Mouse (Mus musculus) spleen, adult 2 months (tissue): ENCODE data around the gene Prkn. TPM values are rescaled to one million over a fixed set of nuclear protein-coding genes. Genes with fewer than 3 reads are reported as not detected.

Experiments used
- DNase-seq, 2 experiments: peaks; one replicate each; pipeline versions ENCODE4 v3.0.0 to v3.0.0-alpha.2; 2012 to 2021; ENCODE audit warnings: low spot score in 2 of 2, low read depth in 1 of 2
- H3K27ac ChIP-seq: fragments of 200-500 bp; 2 replicates; pipeline ENCODE4 v1.5.1; 2012; ENCODE audit warnings: low read length, inconsistent platforms; ENCODE audit not compliant: insufficient read depth
- H3K27me3 ChIP-seq: fragments of 200-500 bp; 2 replicates; pipeline ENCODE4 v1.6.1; 2012; ENCODE audit warnings: mild to moderate bottlenecking, moderate library complexity, low read length, inconsistent platforms; ENCODE audit not compliant: control insufficient read depth, insufficient read depth
- H3K36me3 ChIP-seq: fragments of 200-500 bp; 2 replicates; pipeline ENCODE4 v1.6.1; 2012; ENCODE audit warnings: mild to moderate bottlenecking, low read length, inconsistent platforms; ENCODE audit not compliant: control insufficient read depth, insufficient read depth
- H3K4me1 ChIP-seq: fragments of 200-500 bp; 2 replicates; pipeline ENCODE4 v1.6.1; 2011; ENCODE audit warnings: inconsistent platforms; ENCODE audit not compliant: control insufficient read depth, insufficient read depth, insufficient read length
- H3K4me3 ChIP-seq: fragments of 200-500 bp; 2 replicates; pipeline ENCODE4 v1.5.1; 2011; ENCODE audit warnings: mild to moderate bottlenecking, inconsistent platforms; ENCODE audit not compliant: insufficient read depth, insufficient read length; ENCODE audit errors: extremely low read depth
- CTCF ChIP-seq: fragments of 200-500 bp; IDR thresholded peaks from 2 replicates; pipeline ENCODE4 v1.5.1; 2011; ENCODE audit warnings: mild to moderate bottlenecking, inconsistent platforms; ENCODE audit not compliant: insufficient read depth, insufficient read length, insufficient replicate concordance; ENCODE audit errors: extremely low read depth
- POLR2A ChIP-seq: fragments of 200-500 bp; IDR thresholded peaks from 2 replicates; pipeline ENCODE4 v1.6.1; 2011; ENCODE audit warnings: low read depth, low read length, inconsistent platforms
- WGBS: fragments of 180-500 bp; shearing (Covaris S2); methylation state at CpG from one replicate; pipeline ENCODE4 v1.1.7; 2018; 5-methylcytosine and 5-hydroxymethylcytosine counted together
- polyA plus RNA-seq: library from polyadenylated mRNA; depleted of rRNA; stranded (reverse); fragments of >200 nt; gene quantifications from 2 replicates; pipeline ENCODE4 v1.2.3, GENCODE M21; 2012

Gene Prkn
- polyA plus RNA-seq, 1 experiment = 0.72 TPM

DNA sequence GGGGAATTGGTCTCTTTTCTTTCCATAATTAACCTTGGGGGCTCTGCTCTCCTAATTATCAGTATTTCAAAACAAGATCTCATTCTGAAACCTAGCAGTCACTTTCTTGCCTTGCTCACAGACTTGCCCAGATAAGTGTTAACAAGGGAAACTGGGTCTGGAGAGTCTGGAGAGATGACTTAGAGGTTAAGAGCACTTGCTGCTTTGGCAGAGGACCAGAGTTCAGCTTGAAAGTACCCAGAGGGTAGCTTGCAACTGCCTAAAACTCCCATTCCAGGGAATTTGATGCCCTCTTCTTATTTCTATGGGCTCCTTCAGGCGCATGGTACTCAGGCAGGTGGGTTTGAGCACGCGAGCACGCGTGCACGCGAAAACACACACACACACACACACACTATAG is 1223.3 kb downstream of the Prkn start:
- TF ChIP-seq CTCF (no peak), POLR2A (no peak)
- H3K4me1 ChIP-seq = no peaks in the 10 kb centered on the region
- DNase-seq = no peak
- WGBS = 96% methylated on average over 7 of the region's 7 CpGs
- H3K36me3 ChIP-seq = no peaks in the 10 kb centered on the region
- H3K27ac ChIP-seq = no peak overlapping the region
- H3K4me3 ChIP-seq = no peak overlapping the region
- no peaks in the 10 kb centered on the region for H3K27me3 ChIP-seq

DNA sequence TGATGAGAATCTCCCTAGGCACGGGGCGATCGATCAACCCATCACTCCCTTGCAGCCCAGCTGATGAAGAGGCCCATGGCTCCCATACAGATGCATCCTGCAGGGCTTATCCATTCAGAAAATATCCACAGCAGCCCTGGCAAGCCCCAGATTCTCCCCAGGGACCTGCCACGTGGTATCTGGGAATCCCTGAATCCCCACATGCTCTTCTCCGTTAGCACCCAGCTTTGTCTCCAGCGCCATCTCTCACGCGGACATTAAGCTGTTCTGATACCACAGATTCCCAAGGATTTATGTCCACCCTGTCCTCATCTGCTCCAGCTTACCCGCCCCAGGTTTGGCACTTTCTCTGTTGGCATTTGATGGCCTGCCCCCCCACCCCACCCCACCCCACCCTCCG is 1225.9 kb downstream of the Prkn start:
- H3K27ac ChIP-seq = no peak overlapping the region
- WGBS = 87% methylated on average over 10 of the region's 10 CpGs
- no peak overlapping the region for H3K4me3 ChIP-seq
- H3K4me1 ChIP-seq = no peaks in the 10 kb centered on the region
- no peaks in the 10 kb centered on the region for H3K27me3 ChIP-seq
- DNase-seq = no peak
- no peaks in the 10 kb centered on the region for H3K36me3 ChIP-seq
- TF ChIP-seq POLR2A = no peak
- TF ChIP-seq CTCF = no peak

DNA sequence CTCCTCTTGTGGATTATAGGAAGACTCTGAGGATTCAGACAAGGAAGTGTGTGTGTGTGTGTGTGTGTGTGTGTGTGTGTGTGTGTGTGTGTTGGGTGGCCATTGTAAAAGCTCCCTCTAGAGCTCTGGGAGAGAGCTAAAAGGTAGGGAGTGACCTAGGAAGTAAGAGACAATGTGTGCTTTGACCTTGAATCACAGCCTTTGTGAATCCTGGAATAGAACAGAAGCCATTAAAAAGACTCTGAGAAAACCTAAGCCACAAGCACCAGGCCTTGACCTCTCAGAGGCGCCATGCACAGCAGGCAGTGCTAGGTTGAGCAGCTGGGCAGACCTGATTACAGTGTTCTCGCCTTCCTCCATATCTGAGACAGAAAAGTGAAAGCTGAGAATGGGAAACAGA is 1236.6 kb downstream of the Prkn start:
- no peak overlapping the region for H3K27ac ChIP-seq
- DNase-seq = no peak
- no peaks in the 10 kb centered on the region for H3K36me3 ChIP-seq
- 80% methylated on average over 2 of the region's 2 CpGs for WGBS
- H3K4me1 ChIP-seq = no peaks in the 10 kb centered on the region
- TF ChIP-seq POLR2A = no peak
- no peak for TF ChIP-seq CTCF
- H3K4me3 ChIP-seq = no peak overlapping the region
- no peaks in the 10 kb centered on the region for H3K27me3 ChIP-seq

DNA sequence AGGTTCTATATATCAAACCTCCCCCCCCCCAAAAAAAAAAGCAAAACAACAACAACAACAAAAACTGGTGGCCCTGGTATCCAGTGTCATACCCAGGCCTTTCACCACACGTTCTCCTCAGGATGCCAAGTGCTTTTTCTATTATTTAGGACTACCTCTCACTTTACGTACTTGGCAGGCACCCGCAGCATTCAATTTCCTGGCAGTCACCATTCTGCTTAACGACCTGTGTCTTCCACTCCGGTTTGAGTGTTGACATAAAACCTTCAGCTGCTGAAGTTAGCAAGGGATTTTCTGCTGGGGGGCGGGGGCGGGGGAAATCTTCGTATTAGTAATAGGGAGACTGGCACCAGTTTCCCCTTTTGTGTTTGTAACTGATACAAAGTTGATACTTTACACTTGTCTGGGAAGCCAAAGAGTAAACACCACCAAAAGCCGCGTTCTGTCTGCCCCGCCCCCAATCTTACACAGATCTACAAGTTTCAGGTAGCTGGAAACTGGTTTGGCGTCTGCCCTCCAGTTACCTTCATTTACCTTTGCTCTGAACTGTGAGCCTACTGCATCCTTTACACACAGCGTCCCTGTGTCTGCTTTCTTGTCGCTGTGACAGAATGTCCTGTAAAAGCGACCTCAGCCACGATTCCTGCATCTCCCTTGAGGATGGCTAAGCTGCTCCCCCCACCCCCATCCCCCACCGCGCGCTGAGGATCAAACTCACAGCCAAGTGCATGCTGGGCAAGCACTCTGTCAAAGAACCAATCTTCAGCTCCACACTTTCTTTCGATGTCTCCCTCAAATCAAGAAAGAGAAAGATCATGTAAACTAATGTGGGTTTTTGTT is 1240.7 kb downstream of the Prkn start:
- TF ChIP-seq CTCF = no peak
- no peak for TF ChIP-seq POLR2A
- H3K4me3 ChIP-seq = no peak overlapping the region
- WGBS = 64% methylated on average over 20 of the region's 20 CpGs
- H3K27ac ChIP-seq = no peak overlapping the region
- no peaks in the 10 kb centered on the region for H3K4me1 ChIP-seq
- no peaks in the 10 kb centered on the region for H3K36me3 ChIP-seq
- no peaks in the 10 kb centered on the region for H3K27me3 ChIP-seq
- DNase-seq = no peak

DNA sequence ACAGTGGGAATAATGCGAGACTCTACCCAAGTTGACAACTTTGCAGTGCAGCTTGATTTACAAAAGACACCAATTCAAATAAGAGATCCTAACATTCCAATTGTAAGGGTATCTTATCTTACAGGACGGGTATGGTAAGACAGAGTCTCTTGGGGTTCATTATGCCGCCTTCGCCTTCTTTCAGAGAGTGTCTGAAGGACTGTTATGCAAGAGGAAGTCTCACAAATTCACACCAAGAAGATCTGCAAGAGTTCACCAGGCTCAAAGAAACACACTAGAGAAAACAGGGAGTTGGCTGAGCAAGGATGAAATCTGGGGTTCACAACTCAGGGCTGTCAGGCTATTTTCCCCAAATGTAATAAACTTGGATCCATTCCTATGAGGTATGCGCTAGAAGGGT is 1242.0 kb downstream of the Prkn start:
- Histone ChIP-seq H3K36me3 (no peaks in the 10 kb centered on the region), H3K27ac (no peak overlapping the region), H3K27me3 (no peaks in the 10 kb centered on the region), H3K4me1 (no peaks in the 10 kb centered on the region), H3K4me3 (no peak overlapping the region)
- DNase-seq = no peak
- TF ChIP-seq POLR2A (no peak), CTCF (no peak)
- 92% methylated on average over 5 of the region's 5 CpGs for WGBS

DNA sequence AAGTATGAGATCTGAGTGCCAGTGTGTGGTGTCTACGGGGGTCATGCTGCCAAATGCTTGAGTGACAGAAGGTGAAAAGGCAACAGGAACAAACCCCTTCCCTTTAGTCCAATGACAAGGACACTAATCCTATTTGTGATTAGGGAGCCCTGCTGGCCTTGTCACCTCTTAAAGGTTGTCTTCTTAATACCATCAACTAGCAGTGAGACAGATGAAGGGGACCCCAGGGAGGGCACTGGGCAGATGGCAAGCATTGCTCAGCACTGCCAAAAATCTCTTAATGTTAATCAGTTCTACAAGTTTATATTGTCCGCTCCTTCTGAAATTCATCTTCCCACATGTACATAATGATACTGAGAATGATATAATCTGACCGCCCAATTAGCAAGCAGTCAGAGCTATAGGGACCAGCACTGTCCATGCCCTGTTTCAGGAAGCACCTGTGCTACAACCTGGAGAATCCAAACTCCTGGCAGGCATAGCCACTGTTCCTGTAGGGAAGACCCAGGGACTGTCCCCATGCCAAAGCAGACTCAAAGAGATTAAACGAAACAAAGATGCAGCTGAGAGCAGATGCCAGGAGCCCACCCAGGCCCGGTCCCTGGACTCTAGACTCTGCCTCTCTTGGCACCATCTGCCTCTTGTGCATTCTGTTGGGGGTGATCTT is 1250.2 kb downstream of the Prkn start:
- H3K36me3 ChIP-seq = no peaks in the 10 kb centered on the region
- no peak overlapping the region for H3K4me3 ChIP-seq
- no peak overlapping the region for H3K27ac ChIP-seq
- H3K27me3 ChIP-seq = no peaks in the 10 kb centered on the region
- no peaks in the 10 kb centered on the region for H3K4me1 ChIP-seq
- WGBS = 83% methylated on average over 5 of the region's 5 CpGs
- no peak for TF ChIP-seq CTCF
- DNase-seq = no peak

DNA sequence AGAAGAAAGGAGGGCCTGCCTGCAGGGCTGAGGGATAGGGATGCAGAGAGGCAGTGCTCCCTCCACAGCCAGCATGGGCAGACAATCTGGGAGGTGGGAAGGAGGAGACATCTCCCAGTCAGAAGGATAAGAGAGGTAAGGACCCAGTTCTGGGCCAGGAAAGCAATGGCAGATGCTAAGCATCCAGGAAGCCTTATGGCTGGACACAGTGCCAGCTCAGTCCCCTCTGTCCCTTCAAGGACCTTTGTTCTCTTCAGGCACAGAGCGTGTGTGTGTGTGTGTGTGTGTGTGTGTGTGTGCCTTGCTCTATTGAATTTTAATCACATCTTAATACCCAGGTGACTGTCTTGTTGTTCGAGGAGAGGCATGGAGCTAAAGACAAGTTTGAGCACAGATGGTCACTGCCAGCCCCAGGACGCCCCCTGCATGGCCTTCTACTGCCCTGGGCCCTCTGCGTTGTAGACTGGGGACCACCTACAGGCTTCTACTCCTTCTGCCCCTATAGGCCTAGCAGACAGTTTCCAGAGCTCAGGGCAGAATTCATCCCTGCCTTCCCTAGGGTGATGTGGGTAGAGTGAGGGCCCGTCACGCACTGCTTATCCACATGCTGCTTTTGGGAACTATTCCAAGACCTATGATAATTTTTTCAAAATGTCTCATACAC is 1252.8 kb downstream of the Prkn start:
- no peaks in the 10 kb centered on the region for H3K27me3 ChIP-seq
- no peak overlapping the region for H3K4me3 ChIP-seq
- H3K4me1 ChIP-seq = no peaks in the 10 kb centered on the region
- no peak overlapping the region for H3K27ac ChIP-seq
- no peak for DNase-seq
- no peaks in the 10 kb centered on the region for H3K36me3 ChIP-seq
- TF ChIP-seq POLR2A = no peak
- no peak for TF ChIP-seq CTCF
- 91% methylated on average over 6 of the region's 6 CpGs for WGBS
